Mouse (Mus musculus) MEL-GATA-1-ER (cell line): ENCODE measurements around the gene Rims3.
A peak's percentile ranks its signal among the peaks of the same experiment; 100 is the strongest.

ENCODE experiments used
- DNase-seq: peaks from one replicate; pipeline ENCODE4 v3.0.0-alpha.2; 2012; ENCODE audit warnings: low read depth; ENCODE audit errors: extremely low read depth

The Rims3 gene

DNA sequence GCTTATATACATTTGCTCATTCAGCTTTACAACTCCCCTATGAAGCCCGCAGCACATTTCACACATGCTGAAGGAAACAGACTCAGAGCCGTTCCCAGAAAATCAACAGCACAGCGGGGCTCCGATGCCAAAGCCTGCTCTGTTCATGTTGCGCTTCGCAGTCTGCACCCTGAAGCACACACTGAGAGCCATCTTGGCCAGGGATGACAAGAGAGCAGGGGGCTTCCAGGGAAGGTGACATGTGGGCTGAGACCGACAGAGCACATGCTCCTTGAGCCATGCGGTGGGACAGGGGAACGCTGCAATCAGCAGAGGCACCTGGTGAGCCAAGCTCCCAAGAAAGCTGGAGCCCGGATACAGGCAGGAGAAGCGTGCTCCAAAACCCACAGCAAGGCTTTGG is 5.2 kb upstream of the Rims3 start:
- DNase-seq: no peak

DNA sequence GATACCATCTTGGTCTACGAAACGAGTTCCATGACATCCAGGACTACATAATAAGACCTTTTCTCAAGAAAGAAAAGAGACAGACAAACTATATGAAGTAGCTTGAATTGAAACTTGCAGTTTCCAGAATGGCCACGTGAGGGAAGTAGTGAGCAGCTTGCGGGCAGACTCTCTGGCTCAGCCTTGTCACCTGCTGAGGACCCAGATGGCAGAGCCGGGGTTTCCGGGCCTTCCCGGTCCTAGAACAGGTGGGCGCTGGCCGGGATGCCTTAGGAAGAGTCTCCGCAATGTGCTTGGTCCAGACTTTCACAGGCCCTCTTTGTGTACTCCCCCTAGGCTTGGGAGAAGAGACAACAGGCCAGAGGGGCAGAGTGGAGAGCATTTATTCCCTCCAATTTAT is 3.7 kb upstream of the Rims3 start:
- DNase-seq: no peak

DNA sequence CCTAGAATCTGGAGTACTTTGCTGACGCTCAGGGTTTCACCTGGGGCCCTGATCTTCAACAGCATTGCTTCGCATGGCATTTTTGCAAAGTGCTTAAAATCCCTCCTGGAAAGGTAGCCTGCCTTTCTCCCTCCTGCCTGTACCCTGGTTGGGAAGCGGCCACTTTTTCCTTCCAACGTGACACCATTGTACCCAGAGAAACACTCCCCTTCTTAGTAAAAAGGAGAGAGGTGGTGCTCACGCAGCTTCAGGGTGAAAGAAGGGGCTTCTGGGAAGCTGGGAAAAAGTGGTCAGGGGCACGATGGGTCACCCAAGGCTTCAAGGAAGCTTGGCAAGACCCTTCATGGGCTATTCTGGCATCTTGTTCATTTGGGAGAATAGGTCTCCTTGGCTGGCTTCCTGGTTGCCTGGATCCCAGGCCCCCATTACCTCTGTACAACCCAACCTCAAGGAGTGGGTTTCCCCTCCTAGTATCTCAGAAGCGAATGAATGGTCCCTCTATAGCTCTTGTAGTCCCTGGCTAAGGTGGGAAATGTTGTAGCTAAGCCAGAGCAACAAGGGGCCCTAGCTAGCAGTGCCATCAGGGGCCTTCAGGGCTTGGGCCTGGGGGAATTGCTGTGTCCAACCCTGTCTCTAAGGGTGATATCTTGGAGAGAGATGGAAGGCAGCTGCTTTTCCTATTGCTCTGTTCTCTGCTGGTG is 894 bp downstream of the Rims3 start:
- DNase-seq: no peak

DNA sequence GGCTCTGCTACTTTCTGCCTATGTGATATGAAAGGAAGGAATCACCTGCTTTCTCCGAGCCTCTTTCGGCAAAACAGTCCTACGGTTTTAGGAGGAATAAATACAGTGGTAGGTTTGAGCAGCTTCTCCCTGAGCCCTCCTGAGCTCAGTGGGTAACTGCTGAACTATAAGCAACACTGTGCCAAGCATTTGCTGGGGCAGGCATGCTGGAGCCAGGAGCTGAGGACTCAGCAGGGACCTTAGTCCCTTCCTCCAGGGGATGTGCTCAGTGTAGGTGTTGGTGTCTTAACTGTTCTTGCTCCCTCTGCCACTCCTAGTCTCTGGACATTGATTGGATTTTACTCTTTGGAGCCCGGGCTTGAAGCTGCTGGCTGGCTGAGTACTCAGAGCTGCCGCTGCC is 1.8 kb downstream of the Rims3 start:
- no peak for DNase-seq

DNA sequence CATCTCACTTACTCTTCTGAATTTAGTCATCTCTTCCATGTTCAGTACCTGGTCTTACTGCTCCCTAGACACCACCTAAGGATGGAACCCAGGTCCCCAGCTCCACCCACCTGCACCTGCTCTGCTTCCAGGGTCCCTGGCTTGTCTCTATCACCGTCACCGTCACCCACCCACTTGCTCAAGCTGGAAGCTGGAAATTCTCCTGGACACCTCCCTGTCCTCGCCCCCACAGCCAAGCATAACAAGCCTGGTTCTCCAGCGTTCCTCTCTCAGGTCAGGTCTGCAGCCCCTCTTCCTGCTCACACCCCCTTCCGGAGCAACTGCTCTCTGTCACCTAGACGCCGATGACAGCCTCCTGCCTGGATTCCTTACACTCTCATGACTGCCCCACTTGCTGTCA is 5.2 kb downstream of the Rims3 start:
- no peak for DNase-seq

DNA sequence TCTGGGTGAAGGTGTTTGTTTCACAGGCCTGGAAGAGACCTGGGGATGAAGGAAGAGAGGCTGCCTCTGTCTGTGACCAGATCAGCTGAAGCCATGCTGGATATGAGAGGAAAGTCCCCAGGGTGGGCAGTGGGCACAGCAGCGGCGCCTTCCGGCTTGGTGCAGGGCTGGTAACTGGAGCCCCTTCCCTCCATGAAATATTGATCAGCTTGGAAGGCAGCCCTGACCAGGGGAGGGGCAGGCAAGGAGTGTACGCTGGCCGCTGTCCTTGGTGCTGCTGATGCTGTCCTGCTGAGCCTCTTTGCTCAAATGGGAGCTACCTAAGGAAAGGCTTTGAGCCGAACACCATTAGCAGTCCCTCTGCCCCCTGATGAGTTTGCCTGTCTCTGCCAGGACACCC is 11.6 kb downstream of the Rims3 start:
- DNase-seq: no peak

DNA sequence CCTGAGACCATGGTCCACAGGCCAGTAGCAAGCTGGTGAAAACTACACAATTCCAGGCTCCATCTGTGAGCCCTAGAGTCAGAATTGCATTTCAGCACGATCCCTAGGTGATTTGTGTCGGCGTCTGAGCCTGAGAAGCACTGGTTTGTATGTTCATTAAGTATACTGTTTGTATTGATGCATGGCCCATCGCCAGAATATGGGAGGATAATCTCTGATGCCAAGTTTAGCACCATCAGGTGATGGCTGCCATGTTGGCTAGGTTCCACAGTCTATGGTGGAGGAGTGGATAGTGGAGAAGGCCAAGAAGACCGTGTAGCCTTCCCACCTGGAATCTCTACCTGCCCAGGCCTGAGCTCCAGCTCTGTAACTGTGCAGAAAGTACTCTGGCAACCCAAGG is 13.6 kb downstream of the Rims3 start:
- no peak for DNase-seq

DNA sequence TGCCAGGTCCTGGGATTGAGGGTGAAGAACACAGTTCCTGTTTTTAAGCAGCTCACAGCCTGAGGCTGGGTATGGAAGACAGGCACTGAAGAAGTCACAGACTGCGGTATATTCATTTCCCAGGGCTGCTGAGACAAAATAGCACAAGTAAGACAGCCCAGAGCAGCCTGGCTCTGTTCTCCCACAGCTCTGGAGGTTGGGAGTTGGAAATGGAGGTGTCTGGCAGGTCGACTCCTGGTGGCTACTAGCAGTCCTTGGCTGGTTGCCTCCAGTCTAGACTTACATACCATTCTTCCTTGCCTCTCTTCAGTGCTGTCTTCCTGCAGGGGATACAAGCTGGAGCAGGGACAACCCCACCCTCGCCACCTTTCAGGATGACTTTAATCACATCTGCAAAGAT is 14.4 kb downstream of the Rims3 start:
- DNase-seq: no peak

DNA sequence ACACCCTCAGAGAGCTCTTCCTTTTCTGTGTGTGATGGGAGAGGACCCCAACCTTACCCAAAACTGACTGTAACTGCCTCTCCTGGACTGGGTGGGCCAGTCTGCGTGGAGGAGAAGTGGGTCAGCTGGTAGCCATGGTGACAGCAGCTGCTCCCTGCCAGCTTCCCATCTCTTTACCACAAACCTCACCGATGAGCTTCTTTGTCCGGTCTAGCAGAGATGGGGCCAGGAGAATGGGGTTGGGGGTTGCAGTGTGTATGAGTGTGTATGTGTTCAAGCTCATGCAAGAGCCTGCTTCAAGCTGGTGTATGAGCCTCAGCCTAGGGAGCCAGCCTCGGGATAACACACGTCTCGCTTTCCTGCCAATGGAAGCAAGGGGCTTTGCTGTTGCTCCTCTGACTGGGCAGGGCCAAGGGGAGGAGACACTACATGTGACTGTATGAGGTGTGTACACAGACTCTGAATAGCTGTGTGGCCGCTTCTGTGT is 15.7 kb downstream of the Rims3 start:
- no peak for DNase-seq

DNA sequence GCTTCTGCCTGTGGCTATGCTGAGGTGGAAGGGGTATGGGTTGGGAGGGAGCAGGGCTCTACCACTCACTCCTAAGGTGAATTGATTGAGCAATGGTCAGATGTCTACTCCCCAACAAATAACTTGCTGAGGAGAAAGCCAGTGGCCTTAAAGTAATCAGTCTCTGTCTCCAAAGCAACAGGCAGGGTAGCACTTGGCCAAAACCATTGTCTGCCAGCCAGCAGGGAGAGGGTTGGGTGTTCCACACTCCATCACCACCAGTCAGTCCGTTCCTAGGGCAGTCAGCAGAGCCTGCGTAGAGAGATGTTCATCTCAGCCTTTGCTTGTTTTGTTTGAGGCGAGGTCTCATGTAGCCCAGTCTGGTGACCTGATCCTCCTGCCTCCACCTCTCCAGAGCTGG is 21.3 kb downstream of the Rims3 start:
- no peak for DNase-seq

DNA sequence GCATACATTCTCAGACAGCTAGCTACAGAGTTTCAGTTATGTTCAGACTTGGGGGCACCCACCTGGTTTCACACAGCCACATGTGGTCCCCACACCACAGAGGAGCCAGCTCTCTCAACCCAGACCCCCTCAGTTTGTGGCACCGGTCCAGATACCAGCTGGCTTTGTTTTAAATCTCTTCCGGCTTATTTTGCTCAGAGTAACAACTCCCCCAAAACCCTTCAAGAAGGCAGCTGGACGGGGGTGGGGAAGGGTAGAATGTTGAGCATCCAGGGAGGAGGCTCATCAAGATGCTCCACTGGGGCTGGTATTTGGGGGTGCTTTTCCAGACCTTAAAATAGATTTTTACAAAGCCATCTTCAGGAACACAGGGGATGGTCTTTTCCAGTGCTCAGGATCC is 24.1 kb downstream of the Rims3 start:
- DNase-seq: no peak

DNA sequence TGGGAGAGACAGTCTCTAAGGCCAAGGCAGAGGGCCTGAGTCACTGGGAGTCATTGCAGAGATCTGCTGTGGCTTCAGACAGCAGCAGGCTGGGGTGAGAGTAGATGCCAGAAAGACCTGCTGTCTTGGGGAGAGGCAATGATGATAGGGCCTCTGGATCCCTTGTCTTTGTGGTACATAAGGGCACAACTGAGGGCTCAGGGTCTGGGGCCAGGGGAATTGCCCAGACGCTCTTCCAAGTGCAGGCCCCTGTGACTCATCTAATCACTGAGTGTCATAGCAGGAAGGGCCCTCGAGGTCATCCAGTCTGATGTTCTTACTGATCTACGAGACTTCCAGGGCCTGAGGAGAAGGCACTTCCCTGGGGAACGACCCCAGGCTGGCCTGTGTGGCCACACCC is 24.8 kb downstream of the Rims3 start:
- DNase-seq: no peak

DNA sequence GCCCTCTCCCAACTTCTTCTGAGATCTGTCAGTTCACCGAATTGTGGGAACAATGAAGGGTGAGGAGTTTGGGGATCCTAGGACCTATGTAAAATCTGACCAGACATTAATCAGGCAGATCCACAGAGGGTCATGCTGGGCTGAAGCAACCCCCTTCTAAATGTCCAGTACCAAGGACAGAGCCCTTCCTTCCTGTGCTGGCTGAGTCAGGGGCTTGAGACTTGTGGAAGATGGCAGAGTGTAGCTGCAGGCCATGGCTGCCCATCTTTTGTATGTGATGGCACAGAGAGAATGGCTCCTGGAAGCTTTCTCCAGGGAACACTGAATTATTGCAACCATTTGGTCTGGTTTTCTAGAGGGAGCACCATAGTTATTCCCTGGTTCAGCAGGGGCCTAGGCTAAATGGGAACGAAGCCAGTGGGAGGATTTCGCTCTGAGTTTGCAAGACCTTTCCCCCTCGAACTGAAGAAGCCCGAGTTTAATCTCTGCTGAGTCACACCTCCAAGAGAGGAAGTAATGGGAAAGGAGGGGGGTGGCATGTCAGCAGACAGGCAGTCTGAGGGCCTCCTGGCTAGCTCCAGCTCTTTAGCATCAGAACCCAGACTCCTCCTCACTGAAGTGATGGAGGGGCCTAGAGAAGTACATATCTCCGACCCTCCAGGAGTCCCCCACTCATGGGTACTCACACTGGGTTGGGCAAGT is 26.3 kb downstream of the Rims3 start:
- peak; percentile 66 for DNase-seq

DNA sequence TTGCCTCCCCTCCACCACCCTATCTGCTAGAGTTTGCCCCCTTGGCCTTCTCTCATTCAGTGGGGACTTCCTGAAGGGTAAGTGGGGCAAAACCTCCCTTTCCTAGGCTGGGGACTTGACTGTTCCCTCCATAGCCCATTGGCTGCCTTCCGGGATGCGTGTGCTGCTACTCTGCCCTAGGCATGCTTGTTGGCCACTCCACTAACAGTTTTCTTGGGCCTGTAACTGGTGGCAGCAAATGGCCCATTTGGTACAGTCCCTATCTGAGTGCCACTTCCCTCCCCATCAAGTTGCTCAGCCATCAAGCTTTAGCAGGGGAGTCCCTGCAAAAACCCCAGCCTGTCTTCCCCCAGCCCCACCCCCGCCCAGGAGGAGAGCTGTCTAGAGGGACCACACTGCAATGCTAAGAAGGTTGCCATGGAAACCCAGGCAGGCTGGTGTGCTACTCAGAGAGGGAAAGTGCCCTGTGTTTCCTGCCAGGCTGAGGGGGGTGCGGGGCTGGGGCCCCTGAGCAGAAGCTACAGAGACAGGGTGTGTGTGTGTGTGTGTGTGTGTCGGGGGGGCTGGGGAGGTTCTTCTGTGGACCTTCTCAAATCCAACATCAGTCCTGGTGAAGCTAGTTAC is 27.5 kb downstream of the Rims3 start:
- no peak for DNase-seq

DNA sequence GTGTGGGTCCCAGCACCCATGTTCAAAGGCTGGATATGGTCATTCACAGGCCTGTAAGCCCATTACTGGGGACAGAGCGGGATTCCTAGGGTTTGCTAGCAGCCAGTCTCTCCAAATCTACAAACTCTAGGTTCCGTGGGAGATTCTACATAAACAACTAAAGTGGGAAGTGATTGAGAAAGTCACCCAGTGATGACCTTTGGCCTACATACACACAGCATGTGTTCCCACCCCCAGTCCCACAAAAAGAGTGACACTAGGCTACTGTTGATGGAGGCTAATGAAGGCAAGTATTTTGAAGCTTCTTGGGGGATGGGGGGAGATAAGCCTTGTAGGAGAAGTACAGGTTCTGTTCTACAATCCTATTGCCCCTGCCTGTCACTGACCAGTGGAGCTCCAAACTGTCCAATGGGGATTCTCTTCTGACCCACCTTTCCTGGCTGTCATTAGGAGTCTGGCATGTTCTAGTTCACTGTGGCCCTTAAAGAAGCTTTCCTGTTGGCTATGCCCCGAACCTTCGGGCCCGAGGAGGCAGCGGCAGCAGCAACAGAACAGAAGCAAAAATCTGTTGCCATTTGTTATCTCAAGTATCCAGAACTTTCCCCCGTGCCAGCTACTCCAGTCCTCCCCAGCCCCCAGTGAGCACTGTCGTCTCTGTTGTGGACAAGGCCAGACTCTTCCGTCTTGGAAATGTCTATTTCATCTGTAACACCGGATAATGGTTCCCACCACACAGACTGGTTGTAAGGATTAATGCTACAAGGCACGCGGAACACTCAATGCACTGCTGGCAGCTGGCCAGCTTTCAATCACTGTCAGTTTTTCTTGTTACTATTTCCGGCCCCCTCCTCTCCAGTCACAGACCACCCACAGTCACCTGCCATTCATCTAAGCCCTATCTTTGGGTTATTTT is 30.8 kb downstream of the Rims3 start:
- DNase-seq: no peak

DNA sequence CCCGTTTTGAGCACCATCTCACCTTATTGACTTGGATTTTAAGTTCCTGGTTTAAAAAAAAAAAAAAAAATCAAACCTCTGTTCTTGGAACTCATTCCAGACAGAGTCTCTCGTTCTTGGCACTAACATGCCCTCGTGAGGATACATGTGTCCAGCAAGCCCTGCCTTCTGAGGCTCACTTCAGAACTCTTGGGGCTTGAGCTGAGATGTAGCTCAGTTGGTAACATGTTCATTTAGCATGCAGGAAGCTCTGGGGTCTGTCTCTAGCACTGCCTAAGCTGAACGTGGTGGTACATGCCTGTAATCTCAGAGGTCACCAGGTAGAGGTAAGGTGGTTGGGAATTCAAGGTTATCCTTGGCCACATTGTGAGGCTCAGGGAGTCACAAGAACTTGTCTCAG is 31.5 kb downstream of the Rims3 start:
- DNase-seq: no peak

DNA sequence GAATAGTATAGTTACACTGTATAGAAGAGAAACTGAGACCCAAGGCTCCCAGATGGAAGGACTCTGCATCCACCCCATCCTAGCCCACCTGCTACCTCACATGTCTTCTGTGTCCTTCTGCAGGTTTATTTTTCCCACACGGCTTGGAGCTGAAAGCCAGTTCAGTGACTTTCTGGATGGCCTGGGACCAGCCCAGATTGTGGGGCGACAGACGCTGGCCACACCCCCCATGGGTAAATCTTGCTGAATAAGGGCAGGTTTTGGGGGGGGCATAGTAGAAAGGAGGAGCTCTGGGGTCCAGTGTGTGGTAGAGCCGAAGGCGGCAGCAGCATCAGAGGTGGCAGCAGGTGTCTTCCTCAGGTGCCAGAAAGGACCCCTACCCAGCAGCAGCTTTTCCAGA is 32.2 kb downstream of the Rims3 start:
- no peak for DNase-seq

DNA sequence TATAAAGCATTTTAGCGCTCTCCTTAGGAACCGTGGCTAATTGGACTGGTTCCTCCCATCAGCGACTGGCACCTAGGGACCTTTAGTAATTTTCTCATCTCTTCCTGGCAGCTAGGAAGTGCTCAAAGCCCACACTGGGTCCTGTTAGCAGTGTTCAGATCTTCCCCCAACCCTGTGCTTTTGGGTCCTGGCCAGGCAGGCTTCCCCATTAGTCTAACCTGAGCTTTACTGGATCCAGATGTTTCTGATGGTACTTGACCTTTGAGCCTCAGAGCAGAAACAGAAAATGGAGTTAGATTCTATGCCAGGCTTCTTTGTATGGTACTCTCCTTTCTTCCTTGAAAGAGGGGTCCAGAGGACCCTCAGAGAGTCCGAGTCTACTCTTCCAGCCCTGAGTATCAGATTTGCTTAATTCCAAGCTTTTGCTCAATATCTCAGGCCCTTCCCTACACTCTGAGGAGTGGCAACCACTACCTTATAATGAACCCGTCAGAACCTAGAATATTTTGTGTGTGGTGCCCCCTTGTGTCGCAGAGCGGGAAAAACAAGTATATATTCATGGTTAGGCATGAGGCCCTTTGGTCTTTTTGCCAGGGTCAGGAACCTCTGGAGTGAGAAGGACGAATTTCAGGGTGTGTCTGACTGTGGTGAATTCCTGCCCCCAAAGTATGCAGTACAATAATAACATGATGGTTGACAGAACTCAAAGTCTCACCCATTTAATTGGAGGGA is 32.9 kb downstream of the Rims3 start:
- DNase-seq: peak; percentile 33

DNA sequence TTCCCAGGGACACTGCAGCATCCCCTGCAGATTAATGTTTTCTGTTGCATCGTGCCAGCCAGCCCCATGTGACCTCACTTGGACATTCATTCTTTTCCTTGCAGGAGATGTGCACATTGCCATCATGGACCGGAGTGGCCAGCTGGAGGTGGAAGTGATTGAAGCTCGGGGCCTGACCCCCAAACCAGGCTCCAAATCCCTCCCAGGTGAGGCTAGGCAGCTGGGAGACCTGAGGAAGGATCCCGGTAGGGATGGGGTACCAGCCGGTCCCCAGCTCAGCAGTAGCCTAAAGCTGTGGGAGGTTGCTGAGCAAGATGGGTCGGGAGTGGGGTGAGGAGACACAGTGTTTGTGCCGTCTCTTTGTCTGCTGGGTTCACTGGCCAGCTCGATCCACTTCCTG is 34.3 kb downstream of the Rims3 start:
- DNase-seq: no peak

DNA sequence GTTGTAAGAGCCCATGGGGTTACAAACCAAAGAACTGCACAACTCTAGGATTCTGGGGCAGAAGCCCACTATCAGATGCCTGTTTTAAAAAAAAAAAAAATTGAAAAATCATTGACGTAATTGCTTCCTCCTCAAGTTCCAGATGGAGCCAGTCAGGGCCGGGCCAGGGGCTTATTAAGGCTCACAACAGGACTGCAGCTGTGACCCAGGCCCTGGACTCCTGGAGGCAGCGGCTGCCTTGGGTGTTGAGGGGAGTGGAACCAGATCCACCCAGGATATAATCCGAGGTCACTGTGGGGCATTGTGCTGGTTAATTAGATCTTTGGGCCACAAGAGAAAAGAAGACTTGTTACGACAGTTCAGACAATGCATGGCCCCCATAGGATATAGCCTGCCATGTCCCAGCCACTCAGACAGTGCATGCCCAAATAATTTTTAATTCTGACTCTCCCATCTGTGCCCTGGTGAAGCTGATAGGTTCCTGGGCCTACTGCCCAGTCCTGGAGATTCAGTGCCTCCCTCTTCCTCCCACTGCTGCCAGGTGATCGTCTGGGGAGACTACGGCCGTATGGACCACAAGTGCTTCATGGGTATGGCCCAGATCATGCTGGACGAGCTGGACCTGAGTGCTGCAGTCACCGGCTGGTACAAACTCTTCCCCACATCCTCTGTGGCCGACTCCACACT is 36.3 kb downstream of the Rims3 start:
- DNase-seq: no peak
